Mouse (Mus musculus) heart, postnatal 0 days (tissue): ENCODE measurements around the gene Mpzl2.

Source experiments
- CTCF ChIP-seq: IDR thresholded peaks from 2 replicates; pipeline ENCODE4 v1.5.1; 2016; ENCODE audit warnings: antibody characterized with exemption, control low read depth, low read depth
- EP300 ChIP-seq: IDR thresholded peaks from 2 replicates; pipeline ENCODE4 v1.6.1; 2016; ENCODE audit warnings: antibody characterized with exemption, low read depth

- no peak for TF ChIP-seq CTCF
- no peak for TF ChIP-seq EP300
Measured at GRCm38 (mm10) chr9:45015841-45016240, 23.8 kb upstream of the Mpzl2 start.
